ENCODE assay signal across 13 mouse cellular contexts in genomic region chr10:72867956-72868355, GRCm38 (mm10).
"Had no signal": no experiment of that assay in that cellular context is flagged by ENCODE, and none has a peak within 500 bp of the region (broad histone marks: within the 10 kb centered on the region; RNA-seq: fewer than 3 reads in every experiment).

No protein-coding gene starts in this region.

- H3K9me3 ChIP-seq: liver, embryonic 15.5 days; midbrain, embryonic 10.5 days; midbrain, embryonic 15.5 days had no signal

- H3K27me3 ChIP-seq: liver, embryonic 15.5 days; midbrain, embryonic 15.5 days had no signal

- H3K4me1 ChIP-seq: liver, embryonic 15.5 days; midbrain, embryonic 10.5 days; midbrain, embryonic 15.5 days had no signal

- DNase-seq: kidney, adult 18-20 months; kidney, postnatal 10 days; kidney, postnatal 4 days; left cerebral cortex, postnatal 4 days; lung, embryonic 14.5 days; lung, postnatal 10 days; lung, postnatal 4 days; thymus, adult 18-20 months; thymus, postnatal 14 days had no signal

- H3K27ac ChIP-seq: liver, embryonic 15.5 days; midbrain, embryonic 10.5 days; midbrain, embryonic 15.5 days had no signal

- H3K4me2 ChIP-seq: liver, embryonic 11.5 days; liver, embryonic 15.5 days; lung, embryonic 14.5 days; midbrain, embryonic 15.5 days had no signal

- ATAC-seq: midbrain, embryonic 15.5 days had no signal

- H3K36me3 ChIP-seq: liver, embryonic 15.5 days; midbrain, embryonic 10.5 days; midbrain, embryonic 15.5 days had no signal

- H3K9ac ChIP-seq: liver, embryonic 15.5 days; lung, embryonic 14.5 days; midbrain, embryonic 15.5 days had no signal

- H3K4me3 ChIP-seq: liver, embryonic 15.5 days; midbrain, embryonic 10.5 days; midbrain, embryonic 15.5 days had no signal
